Mouse (Mus musculus) heart, embryonic 12.5 days (tissue): ENCODE data around the gene Rufy2. TPM values are rescaled to one million over a fixed set of nuclear protein-coding genes. Genes with fewer than 3 reads are reported as not detected.
"Not testable (repeated sequence)": the region's sequence is repeated elsewhere in the genome, so short reads cannot be mapped to it uniquely, and the experiment has no call there.

ENCODE experiments used
- ATAC-seq: fragments of 200-750 bp; cut with Nextera tagmentation; 2 replicates; pipeline ENCODE4 v1.8.0; 2017; ENCODE audit warnings: moderate TSS enrichment, moderate library complexity; ENCODE audit not compliant: insufficient number of reproducible peaks, low FRiP score
- H3K27ac ChIP-seq: fragments of 300-500 bp; sonication (generic); 2 replicates; pipeline ENCODE4 v1.5.1; 2016; ENCODE audit warnings: mild to moderate bottlenecking, moderate library complexity; ENCODE audit not compliant: poor library complexity, severe bottlenecking
- H3K27me3 ChIP-seq: fragments of 300-500 bp; sonication (generic); replicated peaks from 2 replicates; pipeline ENCODE4 v1.6.1; 2016; ENCODE audit warnings: mild to moderate bottlenecking, moderate library complexity
- H3K36me3 ChIP-seq: fragments of 300-500 bp; sonication (generic); 2 replicates; pipeline ENCODE4 v1.6.1; 2016; ENCODE audit warnings: mild to moderate bottlenecking, moderate library complexity
- H3K4me1 ChIP-seq: fragments of 300-500 bp; sonication (generic); replicated peaks from 2 replicates; pipeline ENCODE4 v1.6.1; 2016; ENCODE audit warnings: mild to moderate bottlenecking
- H3K4me2 ChIP-seq: fragments of 300-500 bp; sonication (generic); 2 replicates; pipeline ENCODE4 v1.6.1; 2016; ENCODE audit warnings: mild to moderate bottlenecking, moderate library complexity
- H3K4me3 ChIP-seq: fragments of 300-500 bp; sonication (generic); 2 replicates; pipeline ENCODE4 v1.5.1; 2016; ENCODE audit warnings: mild to moderate bottlenecking
- H3K9ac ChIP-seq: fragments of 300-500 bp; sonication (generic); 2 replicates; pipeline ENCODE4 v1.6.1; 2016; ENCODE audit warnings: mild to moderate bottlenecking, moderate library complexity
- H3K9me3 ChIP-seq: fragments of 300-500 bp; sonication (generic); replicated peaks from 2 replicates; pipeline ENCODE4 v1.6.1; 2016; ENCODE audit warnings: mild to moderate bottlenecking, moderate library complexity
- WGBS: fragments of 180-500 bp; shearing (Covaris S2); methylation state at CpG from one replicate; pipeline ENCODE4 v1.1.7; 2016; 5-methylcytosine and 5-hydroxymethylcytosine counted together
- polyA plus RNA-seq: library from polyadenylated mRNA; unstranded; fragments of >200 nt; fragmentation: Nextera tagmentation; extraction: Ambion mirVana; gene quantifications from 2 replicates; pipeline ENCODE4 v1.2.1, GENCODE M21; 2016

Gene Rufy2
- polyA plus RNA-seq, 1 experiment from 2014 or later, result 15.9 TPM

DNA sequence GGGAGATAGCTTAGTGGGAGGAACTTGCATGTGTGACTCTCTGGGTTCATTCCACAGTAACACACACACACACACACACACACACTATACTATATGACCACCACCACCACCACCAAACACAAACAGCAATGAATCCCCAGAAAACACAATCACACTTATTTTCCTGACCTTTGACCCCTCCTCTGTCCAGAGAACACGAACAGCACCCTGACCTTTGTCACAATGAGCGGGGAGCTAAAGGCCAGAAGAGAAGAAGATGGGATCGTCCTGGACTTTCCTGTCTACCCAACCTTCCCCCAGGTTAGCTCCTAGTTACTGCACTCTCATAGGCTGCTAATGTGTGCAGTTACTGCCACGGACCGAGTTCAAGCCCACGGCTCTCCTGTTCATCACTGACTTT is 72.0 kb downstream of the Rufy2 start:
- Histone ChIP-seq H3K9me3 (no peaks in the 10 kb centered on the region), H3K4me2 (no peak overlapping the region), H3K27ac (no peak overlapping the region), H3K4me3 (no peak overlapping the region), H3K27me3 (no peaks in the 10 kb centered on the region), H3K4me1 (peaks cover 5% of the 10 kb centered on the region; the same call in 1 of the 2 replicates), H3K9ac (no peak overlapping the region), H3K36me3 (no peaks in the 10 kb centered on the region)
- ATAC-seq, result no peak
- WGBS, result 78% methylated on average over 6 of the region's 6 CpGs

DNA sequence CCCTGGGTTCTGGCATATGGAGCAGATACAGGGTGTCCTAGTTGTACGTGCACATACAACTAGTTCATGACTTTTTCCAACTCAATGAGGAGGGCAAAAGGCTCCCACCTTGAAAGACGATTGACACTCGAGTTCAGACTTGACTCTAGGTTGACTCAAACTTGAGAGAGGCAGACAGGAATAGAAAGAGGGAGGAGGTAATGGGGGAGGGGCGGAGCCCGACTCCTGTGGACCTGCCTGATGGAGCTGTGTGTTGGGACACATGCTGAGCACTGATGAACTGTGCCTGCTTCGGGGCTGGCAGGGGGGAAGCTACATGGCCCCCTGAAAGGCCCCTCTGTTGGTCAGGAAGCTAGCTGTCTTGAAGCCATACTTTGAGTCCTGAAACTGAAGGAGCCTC is 73.0 kb downstream of the Rufy2 start:
- Histone ChIP-seq H3K9me3 (no peaks in the 10 kb centered on the region), H3K4me1 (peaks cover 8% of the 10 kb centered on the region; the same call in 1 of the 2 replicates), H3K4me3 (no peak overlapping the region), H3K36me3 (no peaks in the 10 kb centered on the region), H3K9ac (no peak overlapping the region), H3K27ac (no peak overlapping the region), H3K4me2 (no peak overlapping the region), H3K27me3 (no peaks in the 10 kb centered on the region)
- 47% methylated on average over 6 of the region's 6 CpGs for WGBS
- no peak for ATAC-seq

DNA sequence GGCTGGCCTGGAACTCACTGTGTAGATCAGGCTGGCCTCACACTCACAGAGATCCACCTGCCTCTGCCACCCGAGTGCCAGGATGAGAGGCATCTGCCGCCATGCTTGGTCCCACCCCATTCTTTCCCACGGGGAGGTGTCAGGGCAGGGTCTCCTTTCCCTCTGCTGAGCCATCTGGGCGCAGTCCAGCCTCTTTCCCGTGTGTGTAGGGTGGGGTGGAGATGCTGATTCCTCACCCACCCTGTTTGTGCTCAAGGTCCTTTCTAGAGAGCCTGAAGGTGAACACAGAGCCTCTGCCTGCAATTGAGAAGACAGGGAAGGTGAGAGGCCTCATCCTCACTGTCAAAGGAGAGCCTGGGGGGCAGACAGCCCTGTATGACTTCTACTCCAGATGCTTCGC is 74.0 kb downstream of the Rufy2 start:
- not testable (repeated sequence) for H3K36me3 ChIP-seq, ATAC-seq, H3K27me3 ChIP-seq, H3K9me3 ChIP-seq, H3K9ac ChIP-seq, H3K27ac ChIP-seq, H3K4me1 ChIP-seq, H3K4me2 ChIP-seq, H3K4me3 ChIP-seq
- WGBS, result 72% methylated on average over 6 of the region's 6 CpGs

DNA sequence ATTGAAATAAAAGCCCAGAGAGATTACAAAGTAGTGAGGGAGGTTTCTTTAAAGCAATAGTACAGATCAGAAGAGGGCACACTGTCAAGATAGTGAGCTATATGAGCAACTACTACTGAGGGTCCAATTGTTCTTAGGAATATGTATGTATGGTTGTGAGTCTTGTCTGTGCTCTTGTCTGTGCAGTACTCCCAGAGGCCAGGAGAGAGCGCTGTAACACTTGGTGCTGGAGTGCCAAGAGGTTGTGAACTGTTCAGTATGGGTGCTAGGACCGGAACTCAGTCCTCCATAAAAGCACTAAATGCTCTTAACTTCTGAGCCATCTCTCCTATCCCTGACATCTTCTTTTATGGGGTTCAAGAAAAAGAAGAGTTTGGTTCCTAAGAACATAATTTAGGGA is 74.6 kb downstream of the Rufy2 start:
- no peak for ATAC-seq
- H3K4me2 ChIP-seq, result no peak overlapping the region
- no peaks in the 10 kb centered on the region for H3K9me3 ChIP-seq
- no peaks in the 10 kb centered on the region for H3K36me3 ChIP-seq
- no peak overlapping the region for H3K27ac ChIP-seq
- H3K4me3 ChIP-seq, result no peak overlapping the region
- WGBS, result 62% methylated on average over 2 of the region's 2 CpGs
- H3K9ac ChIP-seq, result no peak overlapping the region
- H3K4me1 ChIP-seq, result peaks cover 8% of the 10 kb centered on the region; the same call in 1 of the 2 replicates
- peaks cover 9% of the 10 kb centered on the region; the same call in 1 of the 2 replicates for H3K27me3 ChIP-seq

DNA sequence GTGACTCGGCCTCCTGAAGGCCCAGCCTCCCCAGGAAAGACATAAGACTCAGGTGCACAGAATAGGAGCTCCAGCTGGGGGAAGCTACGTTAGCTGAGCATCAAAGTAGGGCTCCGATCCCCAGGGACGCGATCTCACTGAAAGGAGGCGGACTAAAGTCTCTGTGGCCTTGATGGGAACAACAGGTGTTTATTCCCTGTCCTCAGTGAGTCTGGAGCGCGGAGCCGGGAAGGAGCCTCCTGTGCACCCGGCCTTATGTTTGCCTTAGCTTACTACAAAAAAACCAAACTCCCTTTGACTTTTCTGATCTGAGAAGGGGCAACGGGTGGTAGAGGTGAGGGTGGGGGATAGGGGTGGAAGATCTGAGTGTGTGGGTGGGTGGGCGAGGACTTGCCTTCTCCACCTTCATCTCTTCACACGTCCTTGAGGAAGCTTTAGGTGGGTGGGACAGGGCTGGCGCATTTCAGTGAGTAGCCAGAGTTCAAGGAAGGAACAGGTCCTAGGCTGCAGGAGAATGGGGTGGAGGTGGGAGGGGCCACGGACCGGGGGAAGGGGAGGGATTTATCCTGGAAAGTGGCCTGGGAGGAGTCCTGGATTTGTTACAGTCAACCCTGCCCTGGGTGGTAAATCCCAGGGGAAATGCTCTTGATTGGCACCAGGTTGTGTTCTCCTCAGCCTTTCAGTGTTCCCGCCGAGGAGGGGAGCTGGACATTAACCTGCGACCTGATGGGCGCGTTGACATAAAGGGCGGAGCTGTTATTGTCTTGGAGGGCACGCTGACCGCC is 77.1 kb downstream of the Rufy2 start:
- no peak overlapping the region for H3K9ac ChIP-seq
- peaks cover 8% of the 10 kb centered on the region; the same call in 1 of the 2 replicates for H3K4me1 ChIP-seq
- H3K4me3 ChIP-seq, result peak overlapping the region; percentile 3; the same call in 1 of the 2 replicates
- no peaks in the 10 kb centered on the region for H3K36me3 ChIP-seq
- H3K27ac ChIP-seq, result no peak overlapping the region
- no peaks in the 10 kb centered on the region for H3K9me3 ChIP-seq
- peaks cover 9% of the 10 kb centered on the region; the same call in 1 of the 2 replicates for H3K27me3 ChIP-seq
- ATAC-seq, result 0 out of 2 replicates have a peak, but pooled peaks have one; percentile 45
- WGBS, result 35% methylated on average over 24 of the region's 24 CpGs
- H3K4me2 ChIP-seq, result peak overlapping the region; percentile 46

DNA sequence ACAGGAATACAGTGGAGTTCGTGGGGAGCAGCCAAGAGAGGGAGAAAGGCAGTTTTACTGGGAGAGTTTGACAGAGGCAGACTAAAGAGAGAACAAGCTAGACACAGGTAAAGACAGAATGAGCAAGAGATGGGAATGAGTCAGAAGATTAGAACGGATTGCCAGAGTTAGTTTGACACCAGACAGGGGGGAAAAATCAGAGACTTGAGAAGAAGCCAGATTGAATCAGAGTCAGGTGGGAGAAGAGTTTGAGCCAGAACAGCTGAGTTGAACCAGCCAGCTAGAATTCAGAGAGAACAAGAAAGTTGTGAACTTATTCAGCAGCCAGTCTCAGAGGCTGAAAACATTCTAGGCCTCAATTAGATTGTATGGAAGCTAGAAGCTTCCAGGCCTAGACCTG is 79.8 kb downstream of the Rufy2 start, which contains the start of gene Pbld1:
Pbld1 (plus strand) TSS at position 301 of the 400 bp plus-strand sequence.
- Histone ChIP-seq H3K4me3 (no peak within 1 kb of the TSS), H3K27me3 (peaks cover 9% of the 10 kb centered on the region; the same call in 1 of the 2 replicates), H3K9ac (no peak within 1 kb of the TSS), H3K4me1 (peaks cover 6% of the 10 kb centered on the region; the same call in 1 of the 2 replicates), H3K27ac (no peak within 1 kb of the TSS), H3K36me3 (no peaks in the 10 kb centered on the region), H3K9me3 (no peaks in the 10 kb centered on the region), H3K4me2 (no peak within 1 kb of the TSS)
- ATAC-seq, result no peak
- 79% methylated on average over 2 of the region's 2 CpGs for WGBS

DNA sequence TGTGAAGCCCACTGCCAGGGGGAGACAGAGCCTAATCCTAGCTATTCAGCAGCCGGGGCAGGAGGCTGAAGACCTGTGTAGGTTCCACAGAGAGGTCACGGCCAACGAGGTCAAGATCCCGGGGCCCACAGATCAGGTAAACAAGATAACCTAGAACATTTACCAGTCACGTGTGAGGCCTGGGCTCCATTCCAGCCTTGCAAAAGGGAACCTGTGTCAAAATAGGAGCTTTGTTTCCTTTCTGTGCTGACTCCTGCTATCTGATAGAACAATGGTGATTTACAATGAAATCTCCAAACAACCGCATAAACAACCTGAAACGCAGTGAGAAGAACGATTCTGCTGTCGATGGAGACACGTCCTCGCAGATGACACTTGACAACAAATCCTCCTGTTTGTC is 80.4 kb downstream of the Rufy2 start:
- H3K4me3 ChIP-seq, result no peak overlapping the region
- H3K4me2 ChIP-seq, result no peak overlapping the region
- 56% methylated on average over 11 of the region's 11 CpGs for WGBS
- H3K27ac ChIP-seq, result no peak overlapping the region
- peaks cover 9% of the 10 kb centered on the region; the same call in 1 of the 2 replicates for H3K27me3 ChIP-seq
- no peak overlapping the region for H3K9ac ChIP-seq
- H3K4me1 ChIP-seq, result peaks cover 6% of the 10 kb centered on the region; the same call in 1 of the 2 replicates
- no peaks in the 10 kb centered on the region for H3K9me3 ChIP-seq
- H3K36me3 ChIP-seq, result no peaks in the 10 kb centered on the region
- no peak for ATAC-seq

DNA sequence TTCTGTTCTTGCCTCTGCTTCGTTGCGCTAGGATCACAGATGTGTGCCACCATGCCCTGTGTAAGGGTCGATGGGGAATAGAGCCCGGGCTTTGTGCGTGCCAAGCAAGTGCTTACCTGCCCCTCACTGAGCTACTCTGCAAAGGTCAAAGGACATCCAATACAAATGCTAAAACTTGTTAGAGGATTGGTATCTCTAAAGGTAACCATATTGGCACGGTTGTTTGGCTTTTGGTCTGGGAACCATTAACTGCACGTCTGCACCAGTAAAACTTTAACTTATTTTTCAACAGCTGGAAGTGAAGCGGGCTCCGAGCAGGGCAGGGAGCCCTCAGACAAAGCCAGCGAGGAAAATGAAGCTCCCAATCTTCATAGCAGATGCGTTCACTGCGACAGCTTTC is 81.2 kb downstream of the Rufy2 start:
- no peak for ATAC-seq
- Histone ChIP-seq H3K27me3 (peaks cover 9% of the 10 kb centered on the region; the same call in 1 of the 2 replicates), H3K4me2 (no peak overlapping the region), H3K9ac (no peak overlapping the region), H3K4me1 (peaks cover 6% of the 10 kb centered on the region; the same call in 1 of the 2 replicates), H3K27ac (no peak overlapping the region), H3K4me3 (no peak overlapping the region), H3K9me3 (no peaks in the 10 kb centered on the region), H3K36me3 (no peaks in the 10 kb centered on the region)
- 72% methylated on average over 12 of the region's 12 CpGs for WGBS

DNA sequence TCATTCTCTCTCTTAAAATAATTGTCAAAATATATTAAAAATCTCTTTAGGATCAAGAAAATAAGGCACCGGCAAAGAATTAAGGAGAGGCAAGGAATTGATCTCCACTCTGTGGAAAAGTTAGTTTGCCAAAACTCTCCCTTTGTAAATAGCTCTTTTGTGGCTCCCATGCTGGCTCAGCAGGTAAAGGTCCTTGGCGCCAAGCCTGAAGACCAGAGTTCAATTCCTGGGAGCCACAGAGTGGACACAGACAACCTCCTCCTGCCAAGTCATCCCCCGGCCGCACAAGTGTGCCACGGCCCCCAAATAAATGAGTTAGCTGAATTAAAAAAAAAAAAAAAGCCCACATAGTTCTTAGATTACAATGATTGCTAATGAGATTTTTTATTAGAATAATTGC is 82.7 kb downstream of the Rufy2 start:
- Histone ChIP-seq H3K4me3 (no peak overlapping the region), H3K27me3 (peaks cover 9% of the 10 kb centered on the region; the same call in 1 of the 2 replicates), H3K9ac (no peak overlapping the region), H3K27ac (no peak overlapping the region), H3K4me1 (no peaks in the 10 kb centered on the region), H3K36me3 (no peaks in the 10 kb centered on the region), H3K4me2 (no peak overlapping the region), H3K9me3 (no peaks in the 10 kb centered on the region)
- no peak for ATAC-seq
- 88% methylated on average over 5 of the region's 5 CpGs for whole genome bisulfite sequencing

DNA sequence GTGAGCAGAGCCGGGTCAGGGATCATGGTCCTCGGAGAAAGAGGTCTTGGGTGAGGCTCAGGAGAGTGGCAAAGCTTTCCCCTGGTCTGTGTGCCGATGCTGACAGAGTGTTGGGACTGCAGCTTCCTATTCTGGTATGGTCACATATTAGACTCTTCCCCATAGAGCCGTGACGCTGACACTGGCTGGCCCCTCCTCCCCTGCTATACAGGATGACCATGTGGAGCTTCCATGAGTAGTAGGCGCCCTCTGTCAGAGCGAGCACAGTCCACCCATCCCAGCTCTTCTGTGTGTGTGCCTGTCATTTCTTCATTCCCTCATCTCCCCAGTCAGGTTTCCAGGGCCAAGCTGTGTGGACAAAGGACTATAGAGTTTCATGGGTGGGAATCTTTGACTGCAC is 83.3 kb downstream of the Rufy2 start:
- Histone ChIP-seq H3K27me3 (peaks cover 6% of the 10 kb centered on the region; the same call in 1 of the 2 replicates), H3K4me1 (no peaks in the 10 kb centered on the region), H3K4me2 (no peak overlapping the region), H3K36me3 (no peaks in the 10 kb centered on the region), H3K4me3 (no peak overlapping the region), H3K9me3 (no peaks in the 10 kb centered on the region), H3K9ac (no peak overlapping the region), H3K27ac (no peak overlapping the region)
- WGBS, result 73% methylated on average over 7 of the region's 7 CpGs
- ATAC-seq, result no peak

DNA sequence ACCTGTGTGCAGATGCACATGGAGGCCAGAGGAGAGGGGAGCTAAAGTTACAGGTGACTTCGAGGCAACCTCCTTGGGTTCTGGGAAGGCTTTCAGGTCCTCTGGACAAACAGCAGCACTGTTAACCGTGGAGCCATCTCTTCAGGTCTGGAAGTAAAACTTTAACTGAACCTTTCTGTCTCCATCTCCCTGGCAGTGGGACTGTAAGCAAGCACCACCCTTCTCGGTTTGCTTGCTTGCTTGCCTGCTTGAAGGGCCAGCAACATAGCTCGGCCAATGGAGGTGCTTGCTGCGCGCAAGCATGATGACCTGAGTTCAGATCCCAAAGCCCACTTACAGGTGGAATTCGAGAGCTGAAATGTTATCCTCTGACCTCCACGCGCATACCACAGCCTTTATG is 84.5 kb downstream of the Rufy2 start:
- Histone ChIP-seq H3K9me3 (no peaks in the 10 kb centered on the region), H3K27ac (no peak overlapping the region), H3K36me3 (no peaks in the 10 kb centered on the region), H3K4me1 (no peaks in the 10 kb centered on the region), H3K4me2 (no peak overlapping the region), H3K9ac (no peak overlapping the region), H3K4me3 (no peak overlapping the region), H3K27me3 (no peaks in the 10 kb centered on the region)
- no peak for ATAC-seq
- WGBS, result 78% methylated on average over 9 of the region's 9 CpGs
